ENCODE assay signal across 11 mouse cellular contexts in genomic region chr9:118761953-118762590, GRCm38 (mm10).
DNase-seq lines count a peak whose midpoint lies in the region; ATAC-seq and TF ChIP-seq lines count a peak whose summit lies in the region.
"Had no signal": no experiment of that assay in that cellular context is flagged by ENCODE, and none has a peak within 500 bp of the region (broad histone marks: within the 10 kb centered on the region; RNA-seq: fewer than 3 reads in every experiment).

No protein-coding gene starts in this region.

- no peak overlapping the region for H3K4me2 ChIP-seq in kidney, embryonic 16.5 days (replicated peaks; ENCODE audit: low read depth, low read length)

- no peak for TF ChIP-seq CTCF in kidney, adult 2 months (conservative IDR thresholded peaks at IDR 0.05; ENCODE audit: insufficient read depth, insufficient read length, low read depth, low read length)

- H3K27ac ChIP-seq in kidney, embryonic 16.5 days (ENCODE audit: low read length) = peak overlapping the region; percentile 4; the same call in 1 of the 2 replicates
- H3K27ac ChIP-seq in kidney, adult 2 months (ENCODE audit: insufficient read depth, low read depth, low read length) = no peak overlapping the region
- peak overlapping the region; percentile 62 for H3K27ac ChIP-seq in heart, embryonic 10.5 days
- H3K27ac ChIP-seq: liver, embryonic 14.5 days had no signal

- 47% methylated on average over 8 of the region's 8 CpGs for WGBS in kidney, embryonic 16.5 days
- 71% methylated on average over 8 of the region's 8 CpGs for WGBS in kidney, adult 2 months
- 60% methylated on average over 8 of the region's 8 CpGs for WGBS in heart, embryonic 10.5 days

- H3K36me3 ChIP-seq in kidney, embryonic 16.5 days (ENCODE audit: insufficient read depth, low read length) = no peaks in the 10 kb centered on the region
- H3K36me3 ChIP-seq in kidney, adult 2 months (ENCODE audit: control insufficient read depth, insufficient read depth, low read length) = no peaks in the 10 kb centered on the region
- no peaks in the 10 kb centered on the region for H3K36me3 ChIP-seq in heart, embryonic 10.5 days

- no peak for TF ChIP-seq POLR2A in kidney, adult 2 months (IDR thresholded peaks at IDR 0.05; ENCODE audit: low read depth, low read length)

- DNase-seq in embryo, embryonic 10 days (ENCODE audit: low spot score) = peak; percentile 55
- DNase-seq in embryo, embryonic 11 days = no peak
- no peak for DNase-seq in kidney, adult 2 months
- DNase-seq in Muller cell, postnatal 12 days (ENCODE audit: inconsistent ontology term) = peak; percentile 27
- DNase-seq in heart, embryonic 10.5 days (ENCODE audit: low spot score) = no peak
- DNase-seq in ovary, postnatal 36 days (ENCODE audit: low spot score) = no peak
- DNase-seq: cerebellum, adult 9-11 months; thymus, postnatal 36 days had no signal

- H3K4me1 ChIP-seq in kidney, embryonic 16.5 days (ENCODE audit: insufficient read depth, low read length) = peaks cover 50% of the 10 kb centered on the region
- 0 out of 2 replicates have a peak, but pooled peaks cover 4% of the 10 kb centered on the region for H3K4me1 ChIP-seq in kidney, adult 2 months (ENCODE audit: control insufficient read depth, insufficient read depth, low read length)
- H3K4me1 ChIP-seq in heart, embryonic 10.5 days = peaks cover 48% of the 10 kb centered on the region

- no peak overlapping the region for H3K9ac ChIP-seq in kidney, embryonic 16.5 days (replicated peaks; ENCODE audit: low read length)
- H3K9ac ChIP-seq: liver, embryonic 14.5 days had no signal

- no peak for ATAC-seq in kidney, embryonic 16.5 days (ENCODE audit: low FRiP score, low TSS enrichment)
- ATAC-seq in CD4-positive, CD25-positive, alpha-beta regulatory T cell, adult 4 months = no peak

- H3K27me3 ChIP-seq in kidney, embryonic 16.5 days (ENCODE audit: insufficient read depth, low read length) = no peaks in the 10 kb centered on the region
- H3K27me3 ChIP-seq in kidney, adult 2 months (replicated peaks; ENCODE audit: control insufficient read depth, insufficient read depth, low read length) = no peaks in the 10 kb centered on the region
- no peaks in the 10 kb centered on the region for H3K27me3 ChIP-seq in heart, embryonic 10.5 days (ENCODE audit: insufficient read depth, poor library complexity, severe bottlenecking)

- no peaks in the 10 kb centered on the region for H3K9me3 ChIP-seq in kidney, embryonic 16.5 days (ENCODE audit: low read length)
- H3K9me3 ChIP-seq in heart, embryonic 10.5 days = no peaks in the 10 kb centered on the region

- H3K4me3 ChIP-seq in kidney, embryonic 16.5 days (ENCODE audit: low read length) = no peak overlapping the region
- no peak overlapping the region for H3K4me3 ChIP-seq in kidney, adult 2 months (ENCODE audit: insufficient read depth, low read depth, low read length)
- no peak overlapping the region for H3K4me3 ChIP-seq in heart, embryonic 10.5 days

Comparison
In these comparisons a context has a peak if more than half of its experiments do, and no peak if none do; other contexts are left out.
1. DNase-seq: peak in embryo, embryonic 10 days (single experiment) and Muller cell, postnatal 12 days (single experiment); none in embryo, embryonic 11 days (single experiment), kidney, adult 2 months (single experiment), heart, embryonic 10.5 days (single experiment) and ovary, postnatal 36 days (single experiment).